Mouse (Mus musculus) frontal cortex, adult 2 months (tissue): ENCODE measurements around the gene Lrba. TPM values are rescaled to one million over a fixed set of nuclear protein-coding genes. Genes with fewer than 3 reads are reported as not detected.

Experiments used
- DNase-seq, 2 experiments: peaks; one replicate each; pipeline ENCODE4 v3.0.0; 2022; ENCODE audit warnings: low spot score in 1 of 2; ENCODE audit errors: extremely low spot score in 1 of 2
- polyA plus RNA-seq: library from polyadenylated mRNA; depleted of rRNA; stranded (reverse); fragments of >200 nt; gene quantifications from 2 replicates; pipeline ENCODE4 v1.2.3, GENCODE M21; 2012

Lrba gene
- polyA plus RNA-seq, 1 experiment, result 24.9 TPM

- no peak for DNase-seq
Observed at GRCm38 (mm10) chr3:86253071-86253470, 28.6 kb downstream of the Lrba start.

DNA sequence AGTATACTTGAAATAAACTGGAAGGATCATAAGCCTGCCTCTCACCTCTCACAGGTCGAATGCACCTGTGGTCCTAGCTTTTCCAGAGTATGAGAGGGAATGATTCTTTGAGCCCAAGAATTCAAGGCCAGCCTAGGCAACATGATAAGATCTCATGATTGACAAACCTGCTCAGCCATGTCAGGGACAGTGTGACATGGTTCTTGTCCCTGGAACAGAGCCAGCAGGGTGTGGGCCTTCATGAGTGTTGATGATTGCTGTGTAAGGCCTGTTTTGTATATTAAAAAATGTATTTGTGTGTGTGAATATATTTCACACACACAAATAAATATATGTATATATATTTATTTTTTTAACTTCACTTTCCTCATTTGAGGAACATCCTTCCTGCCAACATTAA lies 29.3 kb downstream of the Lrba start:
- no peak for DNase-seq

DNA sequence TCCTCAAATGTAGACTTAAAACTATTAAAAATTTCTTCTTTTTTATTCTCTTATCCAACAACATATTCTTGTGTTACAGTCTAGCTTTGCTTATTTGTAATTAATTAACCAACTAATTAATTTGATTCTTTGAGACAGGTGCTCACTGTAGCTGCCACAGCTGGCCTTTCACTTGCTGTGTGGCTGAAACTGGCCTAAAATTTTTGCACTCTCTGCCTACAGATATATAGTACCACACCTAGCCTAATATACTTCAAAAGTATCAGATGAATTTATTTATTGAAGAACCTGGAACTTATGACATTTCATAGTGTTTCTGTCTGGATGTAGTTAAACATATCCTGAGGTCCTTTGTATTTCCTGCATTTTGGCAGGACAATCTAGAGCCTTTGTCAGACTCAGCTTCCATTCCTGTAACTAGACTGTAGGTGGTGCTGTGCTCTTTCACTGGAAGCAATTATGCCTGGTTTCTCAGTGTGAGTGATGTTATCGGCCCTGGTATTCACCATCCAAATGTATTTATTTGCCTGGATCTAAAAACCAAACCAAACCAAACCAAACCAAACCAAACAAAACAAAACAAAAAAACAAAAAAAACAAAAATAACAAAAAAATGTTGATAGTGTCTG lies 43.7 kb downstream of the Lrba start:
- peak in 1 of 2 experiments; percentile 74 for DNase-seq

DNA sequence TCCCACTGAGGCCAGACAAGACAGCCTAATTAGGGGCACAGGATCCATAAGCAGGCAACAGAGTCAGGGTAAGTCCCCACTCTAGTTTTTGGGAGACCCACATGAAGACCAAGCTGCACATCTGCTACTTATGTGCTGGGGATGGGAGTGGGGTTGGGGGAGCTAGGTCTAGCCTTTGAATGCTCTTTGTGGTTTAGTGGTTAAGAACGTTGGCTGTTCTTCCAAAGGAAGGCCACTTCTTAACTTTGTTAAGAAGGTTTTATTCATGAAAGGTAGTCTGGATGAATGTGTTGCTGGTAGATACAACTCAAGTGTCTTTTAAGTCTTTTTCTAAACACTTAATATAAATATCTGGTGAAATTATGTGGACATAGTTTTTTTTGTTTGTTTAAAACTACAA lies 51.2 kb downstream of the Lrba start:
- no peak for DNase-seq

- no peak for DNase-seq
Observed at GRCm38 (mm10) chr3:86291326-86291725, 66.8 kb downstream of the Lrba start.

- no peak for DNase-seq
Observed at GRCm38 (mm10) chr3:86294866-86295265, 70.4 kb downstream of the Lrba start.

DNA sequence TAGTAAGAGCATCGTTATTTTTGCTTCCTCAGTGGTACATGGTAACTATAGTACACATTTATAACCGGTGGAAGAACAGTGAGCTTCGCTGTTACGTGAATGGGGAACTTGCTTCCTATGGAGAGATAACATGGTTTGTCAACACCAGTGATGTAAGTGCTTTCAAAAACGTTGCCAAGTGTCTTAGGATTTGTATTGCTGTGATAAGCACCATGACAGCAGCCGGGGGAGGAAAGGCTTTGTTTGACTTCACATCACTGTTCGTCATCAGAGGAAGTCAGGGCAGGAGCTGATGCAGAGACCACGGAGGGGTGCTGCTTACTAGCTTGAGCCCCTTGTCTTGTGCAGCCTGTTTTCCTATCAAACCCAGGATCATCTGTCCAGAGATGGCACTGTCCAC lies 71.7 kb downstream of the Lrba start:
- no peak for DNase-seq

GRCm38 (mm10) chr3:86308833-86309232 lies 84.4 kb downstream of the Lrba start:
- no peak for DNase-seq

DNA sequence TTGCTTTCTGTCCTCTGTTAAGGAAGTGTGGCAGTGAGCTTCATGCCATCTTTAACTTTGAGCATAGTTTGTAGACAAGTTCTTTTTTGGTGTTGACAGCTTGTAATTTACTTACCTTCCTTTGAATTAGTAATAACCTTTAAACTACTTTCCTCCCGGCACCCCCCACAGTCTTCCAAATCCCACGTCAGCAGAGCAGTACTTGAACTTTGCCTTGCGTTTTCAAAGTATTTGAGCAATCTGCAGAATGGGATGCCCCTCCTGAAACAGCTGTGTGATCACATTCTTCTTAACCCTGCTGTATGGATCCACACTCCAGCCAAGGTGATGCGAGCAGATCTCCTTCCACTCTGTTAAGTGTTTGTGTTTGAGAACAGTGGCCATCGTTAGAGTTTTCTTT lies 85.7 kb downstream of the Lrba start:
- DNase-seq, result no peak

DNA sequence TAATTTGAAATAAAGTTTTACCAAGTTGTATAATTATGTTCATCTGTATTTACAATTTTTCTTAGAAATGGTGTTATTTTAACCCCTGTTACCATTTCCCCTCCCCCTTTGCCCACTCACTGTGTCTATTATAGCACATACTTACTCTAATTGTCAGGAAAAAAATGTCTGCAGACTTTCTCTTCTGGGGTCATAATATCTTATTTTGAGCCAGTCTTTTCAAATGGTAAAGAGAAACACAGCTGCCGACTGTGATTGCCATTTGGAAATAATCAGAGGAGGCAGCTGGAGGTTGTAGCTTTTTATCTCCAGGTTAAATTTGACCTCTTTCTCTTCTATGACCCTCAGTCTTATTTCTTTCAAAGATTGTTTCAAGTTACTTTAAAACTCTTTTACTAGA lies 86.9 kb downstream of the Lrba start:
- DNase-seq, result no peak

DNA sequence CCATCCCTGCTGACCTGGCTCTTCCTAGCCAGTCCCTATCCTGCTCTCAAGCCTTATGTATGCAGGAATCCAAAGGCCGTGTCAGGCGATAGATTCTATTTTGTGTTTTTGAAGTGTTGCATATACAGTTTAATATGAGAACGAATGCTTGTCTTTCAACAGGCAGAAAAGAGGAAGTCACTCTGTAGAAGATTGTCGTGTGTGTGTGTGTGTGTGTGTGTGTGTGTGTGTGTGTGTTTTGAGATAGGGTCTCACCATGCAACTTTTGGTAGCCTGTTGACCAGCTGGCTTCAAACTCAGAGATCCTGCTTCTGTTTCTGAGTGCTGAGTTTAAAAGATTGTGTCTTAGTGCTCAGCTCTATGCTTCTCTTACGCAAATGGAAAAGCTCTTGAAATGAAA lies 93.2 kb downstream of the Lrba start:
- no peak for DNase-seq

GRCm38 (mm10) chr3:86328531-86328930 lies 104.1 kb downstream of the Lrba start:
- DNase-seq, result peak in 1 of 2 experiments; percentile 44

DNA sequence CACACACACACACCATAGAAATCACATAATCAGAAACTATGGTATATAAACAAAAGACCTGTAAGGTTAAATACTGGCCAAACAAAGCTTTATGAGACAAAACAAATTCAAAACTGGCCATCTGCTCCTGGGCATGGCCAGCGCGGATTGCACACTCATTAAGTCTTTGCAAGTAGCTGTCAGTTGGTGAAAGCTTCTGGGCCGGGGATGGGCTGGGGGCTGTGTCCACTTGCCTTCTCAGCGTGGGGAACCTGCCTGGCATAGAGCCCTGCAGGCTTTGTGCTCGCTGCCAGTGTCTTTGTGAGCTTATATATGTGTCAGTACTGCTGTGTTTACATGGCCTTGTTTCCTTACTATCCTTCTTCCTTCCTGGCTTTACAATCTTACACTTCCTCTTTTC lies 118.8 kb downstream of the Lrba start:
- no peak for DNase-seq

GRCm38 (mm10) chr3:86362486-86362885 lies 138.0 kb downstream of the Lrba start:
- peak in 1 of 2 experiments; percentile 2 for DNase-seq

DNA sequence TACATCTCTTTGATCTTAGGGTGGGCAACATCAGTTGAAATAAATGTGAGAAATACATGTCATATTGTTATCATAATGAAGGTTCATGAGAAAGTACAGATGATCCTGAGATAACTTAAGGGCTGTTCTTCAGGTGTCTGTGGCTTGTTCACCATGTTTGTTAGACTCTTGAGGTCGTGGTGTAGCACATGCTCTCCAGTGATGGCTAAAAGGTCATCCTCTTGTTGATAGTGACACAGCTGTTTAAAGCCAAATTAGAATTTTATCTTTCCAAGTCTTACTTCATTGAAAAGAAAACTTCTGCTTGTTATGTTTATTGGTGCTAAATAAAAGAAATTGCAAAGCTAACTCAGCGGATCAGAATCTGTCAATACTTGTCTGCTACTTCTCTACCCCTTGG lies 147.0 kb downstream of the Lrba start:
- no peak for DNase-seq

DNA sequence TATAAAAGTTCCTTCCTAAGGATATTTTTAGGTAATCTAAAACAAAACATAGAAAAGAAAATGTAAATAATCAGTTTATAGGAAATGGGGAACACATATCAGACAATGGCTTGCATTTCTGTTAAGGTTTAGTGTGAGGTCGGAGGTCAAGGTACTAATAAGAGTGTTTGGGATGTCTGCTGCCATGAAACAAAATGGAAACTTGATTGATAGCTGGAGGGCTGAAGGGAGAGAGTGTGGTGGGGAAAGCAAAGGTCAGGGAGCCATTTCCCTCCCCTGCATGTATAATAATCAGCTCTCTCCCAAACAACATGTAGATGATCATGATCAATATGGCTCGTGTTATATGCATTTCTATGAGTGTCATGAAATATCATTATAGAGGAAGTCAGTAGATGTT lies 150.8 kb downstream of the Lrba start:
- DNase-seq, result no peak

- no peak for DNase-seq
Observed at GRCm38 (mm10) chr3:86382557-86382956, 158.1 kb downstream of the Lrba start.

DNA sequence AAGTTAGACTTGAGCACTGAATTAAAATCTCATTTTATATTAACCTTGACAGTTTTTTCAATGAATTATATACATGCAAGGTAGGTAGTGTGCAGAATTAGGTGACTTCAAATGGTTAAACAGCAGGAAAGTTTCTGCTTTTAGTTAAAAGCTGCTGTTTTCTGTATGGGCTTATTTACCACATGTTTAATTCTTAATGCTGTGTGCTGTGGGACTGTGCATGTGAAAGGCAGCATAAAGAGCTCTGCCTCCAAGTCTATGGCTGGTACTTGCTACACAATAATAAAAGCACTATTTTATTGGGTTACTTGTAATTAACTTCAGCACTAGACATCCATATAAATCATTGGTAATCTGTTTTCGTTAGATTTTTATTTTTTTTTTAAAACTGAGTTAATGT lies 160.6 kb downstream of the Lrba start:
- DNase-seq, result no peak

- no peak for DNase-seq
Observed at GRCm38 (mm10) chr3:86386246-86386645, 161.8 kb downstream of the Lrba start.

DNA sequence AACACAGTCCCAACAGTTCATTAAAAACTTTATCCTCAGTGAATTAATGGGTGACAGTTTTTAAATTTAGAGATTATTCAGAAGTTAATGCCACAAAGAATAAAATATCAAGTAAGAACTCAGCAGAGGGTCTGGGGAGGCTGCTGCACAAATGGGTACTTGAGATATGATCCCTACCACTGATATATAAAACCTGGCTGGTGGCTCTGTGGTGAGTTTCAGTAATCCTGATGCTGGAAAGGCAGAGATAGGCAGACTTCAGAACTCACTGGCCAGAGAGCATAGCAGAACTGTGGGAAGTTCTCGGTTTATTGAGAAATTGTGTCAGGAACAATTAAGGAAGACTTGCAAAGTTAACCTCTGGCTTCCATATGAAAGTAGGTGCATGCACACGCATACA lies 199.3 kb downstream of the Lrba start:
- DNase-seq, result no peak

DNA sequence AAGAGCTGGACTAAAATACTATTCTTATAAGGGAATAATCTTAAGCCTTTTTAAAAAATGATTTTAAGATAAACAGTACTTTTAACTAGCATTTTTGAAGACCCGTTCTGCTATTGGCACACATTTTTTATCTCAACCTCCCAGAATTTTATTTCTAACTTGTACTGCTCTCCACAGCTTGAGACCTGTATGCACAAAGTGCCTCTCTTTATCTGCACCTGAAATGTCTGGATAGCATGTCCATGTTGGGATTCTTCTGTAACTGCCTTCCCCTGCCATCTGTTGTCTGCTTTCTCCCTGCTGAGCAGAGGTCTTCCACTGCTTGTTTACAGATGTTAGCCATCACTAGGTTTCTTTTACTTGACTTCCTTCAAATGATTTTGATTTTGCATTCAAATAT lies 202.3 kb downstream of the Lrba start:
- no peak for DNase-seq

GRCm38 (mm10) chr3:86443497-86443896 lies 219.0 kb downstream of the Lrba start:
- DNase-seq, result no peak

DNA sequence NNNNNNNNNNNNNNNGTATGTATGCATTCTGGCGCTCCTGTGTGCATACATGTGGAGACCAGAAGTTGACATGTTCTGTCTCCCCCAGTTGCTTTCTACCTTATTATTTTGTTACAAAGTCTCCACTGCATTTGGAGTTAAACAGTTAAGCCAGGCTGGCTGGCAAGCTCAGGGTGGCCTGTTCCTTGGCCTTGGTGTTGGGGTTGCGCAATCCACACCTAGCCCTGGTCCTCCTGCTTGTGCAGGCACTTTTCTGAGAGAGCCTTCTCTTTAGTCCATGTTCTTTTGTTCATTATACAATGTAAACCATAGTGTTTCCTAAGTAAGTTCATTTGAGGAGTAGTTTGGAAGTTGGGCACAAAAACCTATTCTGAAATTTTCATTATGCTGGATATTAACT lies 226.7 kb downstream of the Lrba start:
- DNase-seq, result no peak
